Mouse (Mus musculus) G1E (cell line): Measurements from ENCODE around the gene Ccr6.

ENCODE experiments used
- CTCF ChIP-seq: IDR thresholded peaks from 2 replicates; pipeline ENCODE4 v1.5.1; 2012; ENCODE audit warnings: low read depth, low read length, inconsistent platforms, mixed read lengths
- GATA1 ChIP-seq: IDR thresholded peaks from 2 replicates; pipeline ENCODE4 v1.6.1; 2012; ENCODE audit warnings: borderline replicate concordance, low read length, inconsistent platforms, mixed read lengths
- POLR2AphosphoS5 ChIP-seq: IDR thresholded peaks from 2 replicates; pipeline ENCODE4 v1.6.1; 2012; ENCODE audit warnings: low read depth, low read length, inconsistent platforms; ENCODE audit not compliant: insufficient replicate concordance
- TAL1 ChIP-seq: conservative IDR thresholded peaks from 2 replicates; pipeline ENCODE4 v1.6.1; 2012; ENCODE audit warnings: low read depth, low read length, inconsistent platforms, mixed read lengths

DNA sequence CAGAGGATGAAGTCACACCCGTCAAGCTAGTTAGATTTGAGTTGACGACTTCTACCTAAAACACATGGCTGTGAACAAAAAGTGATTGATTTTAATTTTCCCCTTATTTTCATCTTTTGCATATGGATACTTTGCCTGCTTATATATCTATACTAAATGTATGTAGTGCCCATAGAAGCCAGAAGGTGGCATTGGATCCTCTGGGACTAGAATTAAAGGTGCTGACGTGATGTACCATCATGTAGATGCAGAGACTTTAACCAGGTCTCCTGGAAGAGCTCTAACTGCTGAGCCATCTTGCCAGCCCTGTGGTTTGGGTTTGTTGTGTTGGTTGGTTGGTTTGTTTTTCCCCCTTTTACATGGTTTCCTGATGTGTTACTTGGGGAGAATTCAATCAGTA lies 38.2 kb upstream of the Ccr6 start:
- TF ChIP-seq CTCF: no peak
- TF ChIP-seq POLR2AphosphoS5: no peak
- no peak for TF ChIP-seq TAL1
- TF ChIP-seq GATA1: no peak
